Mouse (Mus musculus): ENCODE measurements around the gene Sppl2b.
"Not testable (repeated sequence)": the region's sequence is repeated elsewhere in the genome, so short reads cannot be mapped to it uniquely, and the experiment has no call there.

Sppl2b gene

GRCm38 (mm10) chr10:80823847-80824643, 31.0 kb upstream of the Sppl2b start:
- no peak for DNase-seq (ENCODE audit: low spot score)

- no peak for DNase-seq (ENCODE audit: low spot score)
Measured at GRCm38 (mm10) chr10:80824827-80825226, 30.2 kb upstream of the Sppl2b start.

DNA sequence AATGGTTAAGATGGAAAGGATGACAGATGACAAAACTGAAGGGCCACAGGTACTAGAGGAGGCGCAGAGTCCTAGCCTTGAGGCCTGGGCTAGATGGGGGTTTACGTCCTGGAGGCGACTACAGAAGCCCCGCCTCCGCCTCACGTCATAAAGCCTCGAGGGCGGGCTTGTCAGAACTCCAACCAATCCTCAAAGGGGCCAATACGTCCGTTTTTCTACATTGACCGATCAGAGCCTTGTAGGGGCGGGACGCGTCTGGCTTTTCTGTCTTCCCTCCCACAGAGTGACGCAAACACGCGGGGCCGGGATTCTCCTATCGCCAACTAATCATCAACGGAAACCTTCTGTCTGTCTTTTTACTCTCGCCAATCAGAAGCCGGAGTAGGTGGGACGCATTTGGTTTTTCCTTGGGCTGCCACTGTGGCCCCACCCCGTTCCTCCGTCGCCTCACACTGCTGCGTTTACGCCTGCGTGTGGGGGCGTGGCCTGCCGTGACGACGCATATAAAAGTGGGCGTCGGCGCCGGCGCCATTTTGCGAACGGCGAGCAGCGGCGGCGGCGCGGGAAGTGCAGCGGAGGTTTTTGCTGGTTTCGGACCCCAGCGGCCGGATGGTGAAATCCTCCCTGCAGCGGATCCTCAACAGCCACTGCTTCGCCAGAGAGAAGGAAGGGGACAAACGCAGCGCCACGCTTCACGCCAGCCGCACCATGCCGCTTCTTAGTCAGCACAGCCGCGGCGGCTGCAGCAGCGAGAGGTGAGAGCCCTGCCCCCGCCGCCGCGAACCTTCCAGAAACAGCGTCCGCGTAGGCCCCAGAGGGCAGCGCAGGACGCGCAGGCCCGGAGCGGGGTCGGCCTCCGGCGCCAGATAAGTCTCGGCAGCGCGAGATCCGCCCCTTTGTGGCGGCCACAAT, 28.7 kb upstream of the Sppl2b start, which contains the start of gene Oaz1:
Gene Oaz1, plus strand, starts transcription at position 506 of the 912 bp plus-strand sequence.
- DNase-seq (ENCODE audit: low spot score) = peak; percentile 100

GRCm38 (mm10) chr10:80827063-80827869, 27.8 kb upstream of the Sppl2b start:
- DNase-seq (ENCODE audit: low spot score) = no peak

DNA sequence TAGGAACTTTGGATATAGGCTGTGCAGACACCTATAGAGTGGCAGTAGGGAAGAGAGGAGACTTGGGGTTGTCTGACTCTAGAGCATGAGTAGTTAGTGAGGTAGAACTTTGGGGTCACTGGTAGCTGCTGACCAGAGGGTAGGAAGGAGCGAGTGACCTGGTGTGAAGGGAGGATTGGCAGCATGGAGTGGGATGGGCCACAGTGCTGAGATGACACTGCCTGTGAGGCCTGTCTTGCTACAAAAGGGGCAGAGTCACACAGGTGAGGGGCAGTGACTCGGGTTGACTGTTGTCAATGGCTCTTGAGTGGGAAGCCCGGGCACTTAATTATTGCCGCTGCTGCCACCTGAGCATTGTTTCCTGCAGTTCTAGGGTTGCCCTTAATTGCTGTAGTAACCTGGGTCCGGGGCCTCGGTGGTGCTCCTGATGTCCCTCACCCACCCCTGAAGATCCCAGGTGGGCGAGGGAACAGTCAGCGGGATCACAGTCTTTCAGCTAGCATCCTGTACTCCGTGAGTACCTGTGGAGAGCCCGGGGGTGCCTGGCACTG, 27.1 kb upstream of the Sppl2b start:
- no peak for DNase-seq (ENCODE audit: low spot score)

DNA sequence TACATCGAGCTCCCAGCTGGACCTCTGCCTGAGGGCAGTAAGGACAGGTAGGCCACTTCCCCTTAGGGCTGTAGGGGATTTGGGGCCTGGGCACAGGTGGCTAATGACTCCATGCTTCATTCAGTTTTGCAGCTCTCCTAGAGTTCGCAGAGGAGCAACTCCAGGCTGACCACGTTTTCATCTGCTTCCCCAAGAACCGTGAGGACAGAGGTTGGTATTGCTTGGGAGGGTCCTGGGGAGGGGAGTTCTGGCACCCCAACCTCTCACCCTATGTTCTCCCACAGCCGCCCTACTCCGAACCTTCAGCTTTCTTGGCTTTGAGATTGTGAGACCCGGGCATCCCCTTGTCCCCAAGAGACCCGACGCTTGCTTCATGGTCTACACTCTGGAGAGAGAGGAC, 26.5 kb upstream of the Sppl2b start:
- DNase-seq (ENCODE audit: low spot score) = not testable (repeated sequence)

DNA sequence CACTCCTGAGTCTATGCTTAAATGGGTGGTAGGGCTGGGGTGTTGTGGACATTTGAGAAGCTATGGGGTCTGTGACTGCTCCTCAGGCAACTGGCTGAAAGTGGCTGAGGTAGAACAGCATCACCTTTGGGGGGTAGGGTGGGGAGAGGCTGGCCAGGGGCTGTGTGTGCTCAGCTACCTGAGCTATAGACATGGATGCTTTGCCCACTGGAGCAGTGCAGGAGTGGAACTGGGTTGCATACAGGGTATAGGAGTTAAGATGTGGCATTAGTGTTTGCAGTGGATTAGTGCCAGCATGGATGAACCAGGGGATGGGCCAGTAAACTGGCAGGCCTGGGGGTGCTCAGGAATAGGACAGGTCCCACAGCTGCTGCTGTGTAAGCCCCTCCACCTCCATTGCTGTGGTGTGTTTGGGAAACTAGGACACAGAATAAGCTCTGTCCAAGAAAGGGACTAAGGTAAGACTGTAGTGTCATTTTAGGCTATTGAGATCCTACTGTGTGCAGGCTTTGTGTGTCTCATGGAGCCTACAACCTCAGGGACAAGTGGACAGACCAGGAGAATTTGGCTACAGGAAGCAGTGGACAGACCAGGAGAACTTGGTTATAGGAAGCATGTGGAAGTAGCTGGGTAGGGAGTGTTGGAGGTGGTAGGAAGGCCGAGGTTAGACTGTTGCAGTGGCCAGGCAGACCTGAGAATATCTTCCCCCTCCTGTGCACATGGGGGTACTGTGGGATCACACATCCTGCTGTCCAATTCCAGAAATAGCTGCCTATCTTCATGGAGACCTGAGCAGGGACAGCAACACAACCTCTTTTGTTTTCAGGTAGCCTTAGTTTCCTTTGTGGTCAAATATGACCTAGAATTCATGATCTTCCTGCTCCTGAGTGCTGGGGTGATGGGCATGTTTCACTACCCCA, 25.5 kb upstream of the Sppl2b start:
- no peak for DNase-seq (ENCODE audit: low spot score)

DNA sequence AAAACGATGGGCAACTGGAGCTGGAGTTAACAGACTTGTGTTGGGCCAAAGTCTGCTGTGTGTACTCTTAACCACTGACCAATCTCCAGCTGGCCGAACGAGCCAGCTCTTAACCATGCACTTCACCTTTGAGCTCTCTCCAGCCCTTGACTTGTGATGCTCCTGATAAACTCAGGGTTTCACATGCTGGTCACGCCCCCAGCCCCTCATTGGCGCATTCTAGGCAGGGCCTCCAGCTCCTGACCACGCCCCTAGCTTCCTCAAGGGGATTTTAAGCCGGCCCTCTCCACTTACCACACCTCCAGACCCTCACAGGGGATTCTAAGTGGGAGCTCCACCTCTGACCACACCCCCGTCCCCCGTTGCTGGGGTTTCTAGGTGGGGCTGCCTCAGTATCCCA, 23.9 kb upstream of the Sppl2b start:
- peak; percentile 78 for DNase-seq (ENCODE audit: low spot score)

GRCm38 (mm10) chr10:80832818-80833217, 22.3 kb upstream of the Sppl2b start:
- no peak for DNase-seq (ENCODE audit: low spot score)

GRCm38 (mm10) chr10:80835617-80836016, 19.5 kb upstream of the Sppl2b start:
- DNase-seq (ENCODE audit: low spot score) = no peak

DNA sequence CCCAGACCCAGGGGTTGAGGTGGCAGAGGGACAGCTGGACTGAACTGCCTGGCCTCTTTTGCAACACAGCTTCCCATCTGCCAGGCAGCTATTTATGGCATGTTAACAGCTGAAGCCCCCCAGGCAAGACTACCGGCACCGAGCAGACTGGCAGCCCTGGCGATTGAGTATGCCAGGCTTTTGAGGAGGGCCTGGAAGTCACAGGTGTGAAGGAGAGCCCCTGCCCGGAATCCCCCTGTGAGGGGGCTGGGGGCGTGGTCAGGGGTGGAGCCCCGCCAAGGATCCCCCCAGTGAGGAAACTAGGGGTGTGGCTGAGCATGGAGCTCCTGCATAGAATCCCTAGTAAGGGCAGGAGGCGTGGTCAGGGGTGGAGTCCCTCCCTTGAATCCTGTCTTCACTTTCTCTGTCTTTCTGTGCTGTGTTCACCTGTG, 18.1 kb upstream of the Sppl2b start:
- no peak for DNase-seq (ENCODE audit: low spot score)

- no peak for DNase-seq (ENCODE audit: low spot score)
Measured at GRCm38 (mm10) chr10:80837827-80838226, 17.2 kb upstream of the Sppl2b start.

GRCm38 (mm10) chr10:80838346-80838912, 16.6 kb upstream of the Sppl2b start:
- DNase-seq (ENCODE audit: low spot score) = no peak

- no peak for DNase-seq (ENCODE audit: low spot score)
Measured at GRCm38 (mm10) chr10:80839848-80840247, 15.2 kb upstream of the Sppl2b start.

GRCm38 (mm10) chr10:80841685-80842084, 13.4 kb upstream of the Sppl2b start:
- DNase-seq (ENCODE audit: low spot score) = no peak

- no peak for DNase-seq (ENCODE audit: low spot score)
Measured at GRCm38 (mm10) chr10:80842334-80842733, 12.7 kb upstream of the Sppl2b start.

GRCm38 (mm10) chr10:80843087-80843930, 11.8 kb upstream of the Sppl2b start:
- no peak for DNase-seq (ENCODE audit: low spot score)

GRCm38 (mm10) chr10:80843931-80844547, 11.0 kb upstream of the Sppl2b start, which contains the start of gene Lingo3:
Gene Lingo3 (minus strand): TSS chr10:80844039.
- DNase-seq (ENCODE audit: low spot score) = no peak

Data from c-Kit-positive CD71-positive TER-119-positive erythroid progenitor cells, embryonic 14.5 days (primary cell).